27 mouse cellular contexts compared by ENCODE assay signal in genomic region chr3:115867901-115868300, GRCm38 (mm10). TPM values are rescaled to one million over a fixed set of nuclear protein-coding genes. Genes with fewer than 3 reads are reported as not detected.
A peak's percentile ranks its signal among the peaks of the same experiment; 100 is the strongest.
DNase-seq lines count a peak whose midpoint lies in the region; ATAC-seq and TF ChIP-seq lines count a peak whose summit lies in the region.
"Had no signal": no experiment of that assay in that cellular context is flagged by ENCODE, and none has a peak within 500 bp of the region (broad histone marks: within the 10 kb centered on the region; RNA-seq: fewer than 3 reads in every experiment).

No protein-coding gene starts in this region.

- H3ac ChIP-seq in C2C12 (ENCODE audit: control insufficient read depth, insufficient read length, low read depth) = no peak overlapping the region

- no peak for ATAC-seq in intestine, embryonic 14.5 days (replicated peaks; ENCODE audit: low FRiP score, low TSS enrichment, low read depth)
- ATAC-seq in intestine, postnatal 0 days = no peak
- no peak for ATAC-seq in stomach, embryonic 15.5 days (ENCODE audit: insufficient read depth, low FRiP score, low read depth)
- ATAC-seq in midbrain, embryonic 14.5 days (ENCODE audit: low FRiP score, low TSS enrichment) = no peak
- ATAC-seq: forebrain, embryonic 15.5 days; hindbrain, embryonic 16.5 days had no signal

- H3K9ac ChIP-seq in intestine, embryonic 14.5 days (ENCODE audit: low read length) = no peak overlapping the region
- no peak overlapping the region for H3K9ac ChIP-seq in intestine, postnatal 0 days (ENCODE audit: low read depth, low read length)
- no peak overlapping the region for H3K9ac ChIP-seq in stomach, embryonic 15.5 days
- no peak overlapping the region for H3K9ac ChIP-seq in midbrain, embryonic 14.5 days (replicated peaks; ENCODE audit: low read length)
- H3K9ac ChIP-seq: embryonic facial prominence, embryonic 12.5 days; embryonic facial prominence, embryonic 15.5 days; forebrain, embryonic 12.5 days; forebrain, embryonic 15.5 days; heart, embryonic 12.5 days; hindbrain, embryonic 13.5 days had no signal

- no peak overlapping the region for H3K4me2 ChIP-seq in intestine, embryonic 14.5 days (ENCODE audit: low read length)
- H3K4me2 ChIP-seq in intestine, postnatal 0 days (replicated peaks; ENCODE audit: low read depth) = no peak overlapping the region
- H3K4me2 ChIP-seq in stomach, embryonic 15.5 days = no peak overlapping the region
- no peak overlapping the region for H3K4me2 ChIP-seq in midbrain, embryonic 14.5 days (ENCODE audit: low read length)
- H3K4me2 ChIP-seq: embryonic facial prominence, embryonic 12.5 days; embryonic facial prominence, embryonic 15.5 days; forebrain, embryonic 12.5 days; forebrain, embryonic 15.5 days; heart, embryonic 12.5 days; hindbrain, embryonic 13.5 days had no signal

- no peaks in the 10 kb centered on the region for H3K36me3 ChIP-seq in intestine, embryonic 14.5 days (ENCODE audit: control insufficient read depth, insufficient read depth, low read length)
- H3K36me3 ChIP-seq in intestine, postnatal 0 days (ENCODE audit: control insufficient read depth, insufficient read depth) = no peaks in the 10 kb centered on the region
- H3K36me3 ChIP-seq in C2C12 (ENCODE audit: control insufficient read depth, insufficient read depth) = no peaks in the 10 kb centered on the region
- H3K36me3 ChIP-seq in stomach, embryonic 15.5 days = no peaks in the 10 kb centered on the region
- no peaks in the 10 kb centered on the region for H3K36me3 ChIP-seq in midbrain, embryonic 14.5 days (ENCODE audit: control insufficient read depth, insufficient read depth, low read length)
- H3K36me3 ChIP-seq: embryonic facial prominence, embryonic 12.5 days; embryonic facial prominence, embryonic 15.5 days; forebrain, embryonic 12.5 days; forebrain, embryonic 15.5 days; G1E; heart, embryonic 12.5 days; hindbrain, embryonic 10.5 days; hindbrain, embryonic 13.5 days had no signal

- H3K27ac ChIP-seq in intestine, embryonic 14.5 days (ENCODE audit: low read depth) = peak overlapping the region; percentile 19; the same call in 1 of the 2 replicates
- no peak overlapping the region for H3K27ac ChIP-seq in intestine, postnatal 0 days (ENCODE audit: low read depth, low read length)
- 0 out of 2 replicates have a peak overlapping the region, but pooled peaks have one; percentile 33 for H3K27ac ChIP-seq in stomach, embryonic 15.5 days
- no peak overlapping the region for H3K27ac ChIP-seq in midbrain, embryonic 14.5 days (replicated peaks; ENCODE audit: low read depth, low read length)
- H3K27ac ChIP-seq: embryonic facial prominence, embryonic 12.5 days; embryonic facial prominence, embryonic 15.5 days; forebrain, embryonic 12.5 days; forebrain, embryonic 15.5 days; hindbrain, embryonic 10.5 days; hindbrain, embryonic 13.5 days had no signal

- no peaks in the 10 kb centered on the region for H3K27me3 ChIP-seq in intestine, embryonic 14.5 days (replicated peaks; ENCODE audit: control insufficient read depth, insufficient read depth, low read length)
- no peaks in the 10 kb centered on the region for H3K27me3 ChIP-seq in intestine, postnatal 0 days (replicated peaks; ENCODE audit: control insufficient read depth, insufficient read depth, low read length)
- H3K27me3 ChIP-seq in C2C12 (ENCODE audit: control insufficient read depth, insufficient read depth, insufficient read length) = no peaks in the 10 kb centered on the region
- H3K27me3 ChIP-seq in stomach, embryonic 15.5 days (replicated peaks) = no peaks in the 10 kb centered on the region
- H3K27me3 ChIP-seq in midbrain, embryonic 14.5 days (ENCODE audit: control insufficient read depth, insufficient read depth, low read length) = no peaks in the 10 kb centered on the region
- H3K27me3 ChIP-seq: CH12.LX; embryonic facial prominence, embryonic 12.5 days; embryonic facial prominence, embryonic 15.5 days; forebrain, embryonic 12.5 days; forebrain, embryonic 15.5 days; heart, embryonic 12.5 days; hindbrain, embryonic 13.5 days had no signal

- no peaks in the 10 kb centered on the region for H3K79me3 ChIP-seq in C2C12 (ENCODE audit: low read depth)

- DNase-seq in intestine, embryonic 14.5 days (ENCODE audit: low spot score) = no peak
- DNase-seq in 3T3-L1 (ENCODE audit: low read depth, low spot score) = peak; percentile 53
- no peak for DNase-seq in frontal cortex, postnatal 25 days (ENCODE audit: low spot score in 2 of 2)
- no peak for DNase-seq in midbrain, embryonic 14.5 days
- DNase-seq: adrenal gland, adult 2 months; adrenal gland, postnatal 14 days; cerebellum, adult 11 months; cerebellum, adult 2 months; cerebellum, adult 9-11 months; cerebellum, postnatal 25 days; gastrocnemius, postnatal 10 days; gastrocnemius, postnatal 36 days; kidney, adult 2 months had no signal

- H3K79me2 ChIP-seq in C2C12 (ENCODE audit: control insufficient read depth, insufficient read depth) = no peaks in the 10 kb centered on the region

- no peak for TF ChIP-seq CTCF in intestine, postnatal 0 days (IDR thresholded peaks at IDR 0.05; ENCODE audit: low read depth)
- TF ChIP-seq CTCF in C2C12 (IDR thresholded peaks at IDR 0.05; ENCODE audit: control insufficient read depth, insufficient read depth, insufficient read length) = no peak

- 38% methylated on average over 1 of the region's 1 CpGs for WGBS in intestine, embryonic 14.5 days
- 41% methylated on average over 1 of the region's 1 CpGs for WGBS in intestine, postnatal 0 days
- WGBS in stomach, embryonic 15.5 days = 38% methylated on average over 1 of the region's 1 CpGs
- WGBS in midbrain, embryonic 14.5 days = 84% methylated on average over 1 of the region's 1 CpGs

- H3K4me1 ChIP-seq in intestine, embryonic 14.5 days (replicated peaks; ENCODE audit: control insufficient read depth, insufficient read depth, low read length) = no peaks in the 10 kb centered on the region; the same call in 1 of the 2 replicates
- no peaks in the 10 kb centered on the region for H3K4me1 ChIP-seq in intestine, postnatal 0 days (replicated peaks; ENCODE audit: control insufficient read depth, insufficient read depth, low read length)
- no peaks in the 10 kb centered on the region for H3K4me1 ChIP-seq in stomach, embryonic 15.5 days
- no peaks in the 10 kb centered on the region for H3K4me1 ChIP-seq in midbrain, embryonic 14.5 days (ENCODE audit: control insufficient read depth, insufficient read depth, low read length)
- H3K4me1 ChIP-seq: embryonic facial prominence, embryonic 12.5 days; embryonic facial prominence, embryonic 15.5 days; forebrain, embryonic 12.5 days; forebrain, embryonic 15.5 days; hindbrain, embryonic 10.5 days; hindbrain, embryonic 13.5 days had no signal

- H3K9me3 ChIP-seq in intestine, embryonic 14.5 days (ENCODE audit: control insufficient read depth, low read length) = no peaks in the 10 kb centered on the region
- H3K9me3 ChIP-seq in intestine, postnatal 0 days (ENCODE audit: control insufficient read depth) = no peaks in the 10 kb centered on the region
- no peaks in the 10 kb centered on the region for H3K9me3 ChIP-seq in stomach, embryonic 15.5 days
- H3K9me3 ChIP-seq in midbrain, embryonic 14.5 days (ENCODE audit: control insufficient read depth, low read length) = no peaks in the 10 kb centered on the region
- H3K9me3 ChIP-seq: embryonic facial prominence, embryonic 12.5 days; embryonic facial prominence, embryonic 15.5 days; forebrain, embryonic 12.5 days; forebrain, embryonic 15.5 days; G1E; heart, embryonic 12.5 days had no signal

- no peak overlapping the region for H3K4me3 ChIP-seq in intestine, embryonic 14.5 days (ENCODE audit: low read depth, low read length)
- H3K4me3 ChIP-seq in intestine, postnatal 0 days (ENCODE audit: low read depth, low read length) = no peak overlapping the region
- H3K4me3 ChIP-seq in C2C12 (ENCODE audit: insufficient read depth, poor library complexity, severe bottlenecking) = no peak overlapping the region
- no peak overlapping the region for H3K4me3 ChIP-seq in stomach, embryonic 15.5 days (replicated peaks)
- H3K4me3 ChIP-seq in midbrain, embryonic 14.5 days (replicated peaks; ENCODE audit: low read depth, low read length) = no peak overlapping the region
- H3K4me3 ChIP-seq: embryonic facial prominence, embryonic 12.5 days; embryonic facial prominence, embryonic 15.5 days; erythroblast, embryonic 14.5 days; forebrain, embryonic 12.5 days; forebrain, embryonic 15.5 days; heart, embryonic 12.5 days; hindbrain, embryonic 10.5 days; hindbrain, embryonic 13.5 days had no signal

TF ChIP-seq in C2C12, 6 proteins besides CTCF, POLR2A, EP300 and RAD21:
- peak; percentile 33 for TF ChIP-seq MYOD1 (IDR thresholded peaks at IDR 0.05; ENCODE audit: control insufficient read depth, insufficient read length, low read depth)
- TF ChIP-seq USF1 (IDR thresholded peaks at IDR 0.05; ENCODE audit: low read depth) = no peak

RNA-seq across cellular contexts. Expression of gene Dph5, which starts 19.7 kb away (rescaled TPM):
- polyA plus RNA-seq in intestine, embryonic 14.5 days (2014; fragmentation: Nextera tagmentation; extraction: Ambion mirVana) = 32.9 and 34.3 TPM in 2 replicates
- polyA plus RNA-seq in intestine, postnatal 0 days (2015; fragmentation: Nextera tagmentation; extraction: Ambion mirVana) = 14.0 and 14.8 TPM in 2 replicates
- polyA plus RNA-seq in C2C12 (2012; fragmentation: generic; extraction: Trizol) = 14.1 TPM
- 30.4 and 30.7 TPM in 2 replicates for polyA plus RNA-seq in stomach, embryonic 15.5 days (2015; fragmentation: Nextera tagmentation; extraction: Ambion mirVana)
- 24.2 and 25.0 TPM in 2 replicates for polyA plus RNA-seq in midbrain, embryonic 14.5 days (2014; fragmentation: Nextera tagmentation; extraction: Ambion mirVana)

Comparison
In these comparisons a context has a peak if more than half of its experiments do, and no peak if none do; other contexts are left out.
1. H3K27ac ChIP-seq: peak in intestine, embryonic 14.5 days (single experiment) and stomach, embryonic 15.5 days (single experiment); none in intestine, postnatal 0 days (single experiment) and midbrain, embryonic 14.5 days (single experiment).